Mouse (Mus musculus) A20 (cell line): ENCODE measurements around the gene Acsbg2.

Source experiments
- DNase-seq: peaks from one replicate; pipeline ENCODE4 v3.0.0-alpha.2; 2011; ENCODE audit warnings: low read depth, low spot score

Acsbg2 gene

DNA sequence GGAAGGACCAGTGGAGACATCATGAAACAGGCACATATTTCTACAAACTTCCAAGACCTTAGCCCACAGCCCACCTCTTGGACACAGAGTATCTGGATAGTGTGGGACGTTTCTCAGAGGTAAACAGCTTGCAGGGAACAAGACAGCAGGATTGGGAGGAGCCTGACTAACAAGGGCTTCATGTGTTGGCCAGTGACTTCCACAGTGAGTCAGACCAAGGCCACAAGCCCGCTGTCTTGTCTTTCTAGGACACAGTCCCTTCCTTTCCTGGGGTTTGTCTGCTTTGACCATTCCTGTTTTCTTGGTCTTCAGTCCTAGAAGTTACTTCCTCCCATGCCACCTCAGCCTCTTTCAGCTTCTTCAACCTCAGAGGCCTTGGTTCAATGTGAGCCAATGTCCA, 50.9 kb downstream of the Acsbg2 start:
- DNase-seq = no peak

DNA sequence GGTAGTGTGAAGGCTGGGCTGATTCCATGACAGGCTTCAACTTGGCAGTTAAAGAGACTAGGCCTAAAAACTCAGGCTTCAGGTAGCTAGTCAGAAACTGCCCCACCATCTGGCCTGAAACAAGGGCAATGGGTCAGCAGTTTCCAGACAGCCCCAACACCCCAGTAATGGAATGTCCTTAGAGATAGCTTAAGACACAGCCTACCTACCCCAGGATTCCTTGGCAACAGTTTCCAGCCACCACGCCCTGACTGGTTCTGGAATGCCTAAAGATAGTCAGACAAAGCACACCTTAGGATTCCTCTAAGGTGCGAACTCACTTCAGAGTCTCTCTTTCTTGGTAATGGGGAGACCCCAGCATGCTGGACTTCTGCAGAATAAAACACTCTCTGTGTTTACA, 51.9 kb downstream of the Acsbg2 start:
- no peak for DNase-seq

DNA sequence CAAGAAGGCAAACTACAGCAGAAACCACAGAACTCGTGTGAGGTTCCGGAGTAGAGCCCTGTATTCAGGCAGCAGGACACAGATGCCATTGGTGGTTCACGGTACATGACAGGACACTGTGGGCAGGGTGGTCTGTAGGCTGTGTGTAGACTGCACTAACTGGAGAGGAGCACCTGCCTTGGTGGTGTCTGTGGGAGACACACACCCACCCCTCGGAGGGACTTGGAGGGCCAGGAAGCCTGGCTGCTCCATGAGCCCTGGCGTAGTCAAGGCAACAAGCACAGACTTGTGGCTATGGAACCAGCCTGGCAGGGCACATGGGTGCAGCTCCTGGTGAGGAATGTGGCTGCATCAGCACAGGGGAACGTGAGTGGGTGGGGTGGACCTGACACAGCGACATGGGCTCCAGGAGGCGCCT, 54.5 kb downstream of the Acsbg2 start:
- no peak for DNase-seq

DNA sequence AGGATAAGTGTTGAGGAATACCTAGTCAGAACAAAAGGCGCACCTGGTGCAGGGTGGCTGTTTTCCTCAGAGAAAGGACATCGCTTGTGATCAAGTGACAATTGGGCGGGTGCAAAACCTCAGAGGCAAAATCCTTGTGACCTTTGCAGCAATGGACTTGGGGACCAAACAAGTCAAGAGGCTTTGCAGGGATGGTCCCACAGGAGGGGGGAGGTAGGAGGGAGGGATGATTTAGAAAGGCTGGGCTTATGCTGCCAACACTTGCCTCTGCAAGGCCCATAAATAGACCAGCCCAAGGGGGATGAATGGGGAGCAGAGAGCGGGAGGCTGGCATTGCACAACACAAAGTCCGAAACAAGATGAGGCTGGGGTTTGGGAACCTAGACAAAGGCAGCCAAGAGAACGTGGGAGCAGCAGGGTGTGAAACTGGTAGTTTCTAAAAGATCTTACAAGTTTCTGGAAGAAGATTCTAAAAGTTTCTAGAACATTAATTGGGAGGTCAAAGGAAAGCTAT, 55.2 kb downstream of the Acsbg2 start:
- DNase-seq = no peak

DNA sequence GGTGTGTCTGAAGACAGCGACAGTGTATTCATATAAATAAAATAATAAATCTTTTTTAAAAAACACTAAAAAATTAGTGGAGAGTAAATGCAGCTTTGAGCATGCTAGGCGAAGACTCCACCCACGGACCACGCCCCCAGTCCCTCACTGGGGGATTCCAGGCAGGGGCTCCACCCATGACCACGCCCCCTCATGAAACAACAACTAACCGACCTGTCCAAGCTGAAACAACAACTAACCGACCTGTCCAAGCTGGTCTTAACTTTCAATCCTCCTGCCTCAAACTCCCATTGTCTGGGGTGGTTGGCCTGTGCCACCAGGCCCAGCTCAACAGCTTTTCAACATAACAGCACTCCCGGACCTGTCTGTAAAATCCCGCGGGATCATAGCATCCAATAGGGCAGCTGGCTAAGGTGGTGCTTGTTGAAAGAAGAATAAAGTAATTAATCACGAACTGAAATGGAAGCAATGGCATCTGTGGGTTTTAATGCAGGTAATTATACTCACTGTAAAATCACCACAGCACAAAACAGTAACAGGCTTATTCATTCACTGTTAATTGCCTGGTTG, 56.1 kb downstream of the Acsbg2 start:
- DNase-seq = peak; percentile 65

DNA sequence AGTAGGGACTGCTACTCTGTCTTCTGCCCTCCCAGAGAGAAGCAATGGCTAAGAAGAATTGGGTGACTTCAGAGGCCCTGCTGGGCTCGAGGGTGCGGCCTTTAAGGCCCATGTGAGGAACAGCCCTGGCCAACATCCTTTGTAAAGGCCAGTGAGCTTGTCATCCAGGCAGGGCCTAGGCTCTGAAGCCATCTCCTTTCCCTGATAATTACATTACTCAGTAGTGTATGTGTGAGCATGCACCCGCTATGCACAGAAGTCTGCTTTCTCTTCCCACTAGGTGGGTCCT, 59.2 kb downstream of the Acsbg2 start:
- DNase-seq = no peak

DNA sequence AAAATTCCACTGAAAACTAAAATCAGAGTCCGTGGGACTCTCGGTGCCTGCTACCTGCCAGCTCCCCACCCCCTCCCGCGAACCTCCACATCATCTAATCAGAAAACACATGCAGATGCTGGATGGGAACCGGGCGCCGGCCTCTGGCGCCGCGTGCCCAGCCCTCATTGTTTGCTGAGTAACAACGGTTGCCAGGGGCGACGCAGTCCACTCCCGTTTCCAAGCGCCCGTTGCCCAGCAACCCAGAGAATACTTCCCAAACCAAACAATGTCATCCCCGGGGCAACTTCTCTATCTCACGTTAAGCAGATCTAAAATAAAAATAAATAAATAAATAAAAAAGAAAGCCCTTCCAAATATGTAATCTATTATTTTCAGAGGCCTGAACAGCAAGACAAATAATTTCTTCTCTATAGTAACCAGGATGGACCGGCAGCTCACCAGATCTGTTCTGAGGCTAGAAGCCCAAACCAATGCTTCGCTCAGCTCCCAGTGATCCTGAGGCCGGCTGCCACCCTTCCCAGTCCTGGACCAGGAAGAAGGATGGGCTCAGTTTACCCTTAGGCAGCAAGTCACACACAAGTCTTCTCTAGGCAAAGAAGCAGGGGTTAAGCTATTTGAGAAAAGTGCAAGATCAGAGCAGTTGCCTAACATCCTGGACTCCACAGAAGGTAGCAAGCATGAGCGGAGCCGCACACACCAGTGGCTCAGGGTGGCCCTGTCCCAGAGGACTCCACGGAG, 59.8 kb downstream of the Acsbg2 start:
- DNase-seq = no peak

DNA sequence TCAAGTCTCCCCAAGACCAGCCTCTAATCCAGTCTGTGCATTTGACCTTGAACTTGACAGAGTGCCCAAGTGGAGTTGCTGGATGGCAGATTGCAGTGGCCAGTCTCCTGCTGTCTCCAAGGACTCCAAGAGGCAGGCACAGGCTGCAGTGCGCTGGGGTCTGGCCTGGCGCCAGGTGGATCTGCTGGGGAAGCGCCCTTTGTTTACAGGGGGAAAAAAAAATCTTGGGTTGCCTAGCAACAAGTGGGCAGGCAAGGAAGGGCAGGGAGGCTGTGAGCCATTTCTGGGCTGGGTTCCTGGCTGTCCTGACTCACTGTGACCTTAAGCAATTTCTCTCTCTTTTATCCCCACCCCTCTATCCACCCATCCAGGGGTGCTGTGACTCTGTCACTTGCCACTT, 64.0 kb downstream of the Acsbg2 start:
- no peak for DNase-seq

DNA sequence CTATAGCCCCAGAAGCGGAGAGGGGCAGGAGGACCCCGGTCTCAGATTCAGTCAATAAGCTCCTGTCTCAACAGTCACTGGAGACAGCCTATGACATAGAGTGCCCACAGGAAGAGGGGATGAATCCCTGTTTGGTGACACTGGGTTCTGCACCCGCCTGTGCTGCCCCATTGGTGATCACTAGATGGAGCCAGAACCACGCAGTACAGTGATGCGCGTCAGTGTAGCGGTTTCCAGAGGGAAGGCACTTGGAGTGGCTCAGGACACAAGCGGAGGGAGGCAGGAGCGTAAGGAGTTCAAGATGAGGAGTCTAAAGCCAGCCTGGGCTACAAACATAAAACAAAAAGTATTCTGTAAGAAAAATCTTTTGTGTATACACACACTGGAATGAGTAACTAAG, 65.7 kb downstream of the Acsbg2 start:
- peak; percentile 53 for DNase-seq

DNA sequence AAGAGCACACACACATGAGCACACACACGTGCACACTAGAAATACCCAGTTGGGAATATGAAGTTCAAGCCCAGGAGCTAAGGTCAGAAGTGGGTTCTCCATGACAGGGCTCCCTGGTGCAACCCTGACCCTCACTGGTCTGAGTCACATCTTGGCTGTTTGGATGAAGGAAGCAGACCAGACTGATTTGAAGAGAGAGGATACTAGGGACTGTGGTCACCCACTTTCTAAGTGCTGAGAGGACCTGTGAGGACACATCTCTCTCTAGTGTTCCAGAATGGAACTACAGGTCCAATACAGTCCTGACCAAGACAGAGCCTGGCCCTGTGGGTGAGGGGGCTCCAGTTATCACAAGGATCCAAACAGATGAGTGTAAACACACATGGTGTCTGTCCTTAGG, 68.5 kb downstream of the Acsbg2 start:
- DNase-seq = no peak

DNA sequence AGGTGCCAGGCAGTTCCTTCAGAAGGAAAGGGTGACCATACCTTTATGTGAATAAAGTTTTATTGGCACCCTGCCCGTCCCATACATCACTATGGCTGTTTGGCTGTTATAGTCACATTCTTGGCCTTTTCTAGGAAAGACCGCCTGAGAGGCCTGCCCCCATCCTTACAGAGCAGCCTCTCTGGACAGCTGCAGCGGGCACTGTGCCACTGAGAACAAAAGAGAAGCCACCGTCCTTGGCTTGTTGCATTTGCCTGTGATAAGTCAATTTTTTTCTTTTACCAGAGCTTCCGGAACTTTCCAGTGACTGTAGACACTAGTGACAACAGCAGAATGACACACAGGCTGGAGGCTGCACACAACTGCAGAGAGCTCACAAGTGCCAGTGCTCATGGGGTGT, 69.3 kb downstream of the Acsbg2 start:
- no peak for DNase-seq

DNA sequence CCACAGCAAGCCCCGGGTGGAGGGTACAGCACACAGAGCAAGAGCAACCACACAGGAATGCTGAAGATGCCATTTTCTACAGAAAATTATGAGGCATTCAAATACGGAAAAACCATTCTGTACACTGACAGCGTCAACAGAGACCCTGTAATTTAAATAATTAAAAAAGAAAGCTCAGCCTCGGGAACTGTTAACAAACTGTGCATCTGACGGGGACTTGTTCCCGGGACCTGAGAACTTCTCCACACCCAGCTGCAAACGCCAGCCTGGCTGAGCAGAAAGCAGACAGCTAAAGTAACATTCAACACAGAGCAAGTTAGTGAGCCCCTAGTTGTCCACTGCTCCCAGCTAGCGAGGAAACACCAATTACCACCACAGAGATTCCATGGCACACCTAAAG, 72.2 kb downstream of the Acsbg2 start:
- DNase-seq = no peak

DNA sequence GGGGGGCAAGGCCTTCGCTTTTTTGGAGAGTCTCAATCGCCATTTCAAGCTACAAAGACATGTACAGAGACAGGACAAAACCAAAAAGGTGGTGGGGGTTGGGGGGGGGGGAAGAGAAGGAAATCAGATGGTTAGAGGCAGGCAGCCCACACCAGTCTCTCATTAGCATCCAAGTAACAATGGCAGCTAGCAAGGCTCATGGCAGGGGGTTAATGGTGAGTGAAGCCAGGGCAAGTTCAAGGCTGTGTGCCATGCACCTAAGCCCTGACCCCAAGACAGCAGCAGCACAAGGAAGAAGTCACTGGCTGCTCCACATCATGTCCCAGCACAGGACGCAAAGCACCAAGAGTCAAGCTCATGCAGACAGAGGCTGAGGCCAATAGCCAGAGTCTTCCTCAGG, 75.0 kb downstream of the Acsbg2 start:
- no peak for DNase-seq

DNA sequence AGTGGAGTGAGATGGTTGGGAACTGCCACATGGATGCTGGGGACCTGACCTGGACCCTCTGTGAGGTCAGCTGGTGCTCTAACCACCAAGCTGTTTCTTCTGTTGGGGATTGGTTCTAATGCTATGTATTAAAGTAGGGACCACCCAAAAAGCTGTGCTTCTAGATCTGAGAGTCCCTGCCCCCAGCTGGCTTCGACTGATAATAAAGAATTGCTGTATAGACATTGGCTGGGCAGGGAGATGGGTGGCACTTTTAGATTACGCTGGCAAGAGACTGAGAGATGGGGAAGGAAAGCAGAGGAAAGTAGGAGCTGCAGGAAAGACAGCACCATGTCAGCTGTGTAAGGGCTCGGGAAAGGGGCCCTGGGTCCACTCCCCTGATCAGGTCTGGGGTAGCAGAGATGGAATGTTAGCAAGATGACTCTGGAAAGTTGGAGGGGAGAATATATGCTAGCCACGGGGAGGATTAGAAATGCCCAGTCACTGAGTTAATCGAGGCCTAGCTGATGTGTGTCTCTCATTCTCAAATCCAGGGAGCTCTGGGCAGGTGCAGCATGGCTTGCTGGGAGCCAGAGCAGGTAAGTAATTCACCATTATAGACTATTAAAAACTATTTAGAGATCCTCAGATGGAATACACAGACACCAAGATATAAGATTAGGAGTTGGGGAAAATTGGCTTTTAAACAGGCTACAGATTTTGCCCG, 80.5 kb downstream of the Acsbg2 start:
- DNase-seq = no peak
